Mouse (Mus musculus) c-Kit-negative CD71-positive TER-119-positive erythroid progenitor cells, embryonic 14.5 days (primary cell): Measurements from ENCODE around the gene Cacfd1.

Source experiments
- DNase-seq: peaks from one replicate; pipeline ENCODE4 v3.0.0-alpha.2; 2013; ENCODE audit warnings: low read depth, low spot score

Gene Cacfd1

GRCm38 (mm10) chr2:27026857-27027617 lies 17.3 kb downstream of the Cacfd1 start:
- DNase-seq: no peak

DNA sequence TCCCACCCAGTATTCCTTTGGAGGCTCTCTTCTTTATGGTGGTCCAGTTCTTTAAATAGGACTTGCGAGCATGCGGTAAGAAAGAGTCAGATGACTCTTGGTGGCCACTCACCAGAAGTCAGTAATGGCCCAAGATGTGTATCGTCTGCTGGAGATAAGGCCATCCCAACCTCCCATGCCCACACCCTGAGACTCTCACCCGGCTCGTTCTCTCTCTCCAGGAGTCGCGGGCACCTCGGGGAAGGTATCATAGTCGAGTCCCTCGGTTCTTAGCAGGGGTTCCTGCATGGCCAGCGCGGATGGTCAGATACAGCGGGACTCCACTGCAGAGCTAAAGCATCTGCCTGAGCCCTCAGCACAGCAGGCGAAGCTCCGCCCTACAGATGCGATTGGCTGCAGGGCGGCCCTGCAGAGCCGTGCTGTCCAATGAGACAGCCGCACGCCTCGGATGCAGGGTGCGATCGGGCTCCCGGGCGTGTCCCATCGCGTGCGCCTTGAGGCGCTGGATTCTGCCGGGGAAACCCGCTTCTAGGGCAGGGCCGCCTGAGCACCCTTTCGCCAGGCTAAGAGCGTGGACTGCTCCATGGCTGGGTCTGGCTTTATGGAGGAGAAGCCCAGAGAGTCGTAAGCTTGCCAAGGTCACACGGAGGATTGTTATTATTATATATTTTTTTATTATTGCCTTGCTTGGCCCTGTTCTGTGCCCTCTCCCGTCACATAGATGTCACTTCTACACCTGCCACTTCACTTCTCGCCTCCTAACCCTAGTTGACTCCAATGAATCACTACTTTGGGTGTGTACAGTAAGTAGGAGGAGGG lies 18.1 kb downstream of the Cacfd1 start, which contains the start of gene Slc2a6:
Gene Slc2a6, minus strand, starts transcription at position 381 of the 819 bp plus-strand sequence.
- peak; percentile 21 for DNase-seq

GRCm38 (mm10) chr2:27028437-27029015 lies 18.8 kb downstream of the Cacfd1 start:
- no peak for DNase-seq

DNA sequence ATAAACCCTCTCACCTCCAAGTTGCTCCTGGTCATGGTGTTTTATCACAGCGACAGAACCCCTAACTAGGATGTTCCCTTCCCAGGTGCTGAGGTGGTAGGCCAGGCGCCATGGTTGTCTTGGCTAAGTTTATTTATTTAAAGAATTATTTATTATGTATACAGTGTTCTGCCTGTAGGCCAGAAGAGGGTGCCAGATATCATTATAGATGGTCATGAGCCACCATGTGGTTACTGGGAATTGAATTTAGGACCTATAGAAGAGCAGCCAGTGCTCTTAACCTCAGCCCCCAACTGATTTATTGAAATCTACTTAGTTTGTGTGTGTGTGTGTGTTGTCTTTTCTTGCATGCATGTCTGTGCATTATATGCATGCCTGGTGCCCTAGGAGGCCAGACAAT lies 22.6 kb downstream of the Cacfd1 start:
- DNase-seq: no peak

GRCm38 (mm10) chr2:27036003-27036402 lies 26.3 kb downstream of the Cacfd1 start:
- DNase-seq: no peak

DNA sequence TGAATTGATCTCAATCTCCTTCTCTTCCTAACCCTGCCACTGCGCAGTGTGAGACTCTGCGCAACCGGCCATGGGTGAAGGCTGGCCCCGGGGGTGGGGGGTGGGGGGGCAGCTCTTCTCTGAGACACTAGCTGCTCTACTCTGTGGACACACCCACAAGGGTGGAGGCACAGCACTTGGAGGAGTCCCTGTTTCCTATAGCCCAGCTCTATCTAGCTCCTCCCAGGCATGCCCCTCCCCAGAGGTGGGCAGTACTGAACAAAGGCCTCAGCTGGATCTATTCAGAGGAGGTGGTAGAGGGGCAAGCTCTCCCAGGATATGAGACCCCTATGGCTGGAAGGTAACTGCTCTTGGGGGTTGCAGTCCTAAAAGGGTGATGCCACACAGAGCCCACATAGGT lies 27.3 kb downstream of the Cacfd1 start:
- DNase-seq: no peak

GRCm38 (mm10) chr2:27038596-27038995 lies 28.9 kb downstream of the Cacfd1 start:
- DNase-seq: peak; percentile 44

- no peak for DNase-seq
Observed at GRCm38 (mm10) chr2:27039286-27039685, 29.6 kb downstream of the Cacfd1 start.

GRCm38 (mm10) chr2:27042131-27042844 lies 32.6 kb downstream of the Cacfd1 start:
- no peak for DNase-seq

GRCm38 (mm10) chr2:27043461-27043860 lies 33.7 kb downstream of the Cacfd1 start:
- no peak for DNase-seq

GRCm38 (mm10) chr2:27044166-27044565 lies 34.4 kb downstream of the Cacfd1 start:
- no peak for DNase-seq

- no peak for DNase-seq
Observed at GRCm38 (mm10) chr2:27044641-27045040, 34.9 kb downstream of the Cacfd1 start.

- DNase-seq: no peak
Observed at GRCm38 (mm10) chr2:27045979-27046770, 36.4 kb downstream of the Cacfd1 start.

DNA sequence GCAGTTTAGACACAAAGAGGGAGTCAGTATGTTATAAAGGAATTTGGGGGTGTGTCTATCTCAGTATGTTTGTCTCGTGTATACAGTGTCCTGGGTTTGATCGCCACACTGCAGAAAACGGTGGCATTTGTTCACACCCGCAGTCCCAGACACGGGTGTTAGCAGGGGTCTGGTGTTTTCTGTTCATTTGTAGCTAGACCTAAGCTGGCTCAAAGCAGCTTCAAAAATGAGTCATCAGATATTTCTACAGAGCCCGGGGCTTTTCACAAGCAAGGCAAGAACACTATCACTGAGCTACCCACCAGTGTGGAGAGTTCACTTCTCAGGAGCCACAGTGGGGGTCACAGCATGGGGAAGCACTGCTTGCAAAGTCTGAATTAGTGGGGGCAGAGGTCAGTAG lies 39.7 kb downstream of the Cacfd1 start:
- no peak for DNase-seq

GRCm38 (mm10) chr2:27058251-27058650 lies 48.5 kb downstream of the Cacfd1 start:
- no peak for DNase-seq

DNA sequence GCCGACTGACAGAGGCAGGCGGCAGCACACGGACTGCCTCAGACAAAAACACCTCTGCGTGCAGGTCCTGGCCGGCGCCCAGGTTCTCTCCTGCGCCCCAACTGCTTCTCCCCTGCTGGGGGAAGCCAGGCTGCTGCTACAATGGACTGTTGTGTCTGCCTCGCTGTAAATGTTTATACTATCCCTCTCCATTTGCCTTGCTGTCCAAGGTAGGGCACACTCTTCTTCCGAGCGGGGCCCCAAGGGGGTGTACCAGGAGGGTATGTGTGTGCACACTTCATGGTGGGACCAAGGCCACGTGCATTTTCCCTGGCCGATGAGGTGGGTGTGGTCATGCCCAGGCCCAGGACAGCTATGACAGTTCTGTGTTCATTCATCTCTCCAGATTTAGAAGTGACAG lies 49.0 kb downstream of the Cacfd1 start:
- no peak for DNase-seq

DNA sequence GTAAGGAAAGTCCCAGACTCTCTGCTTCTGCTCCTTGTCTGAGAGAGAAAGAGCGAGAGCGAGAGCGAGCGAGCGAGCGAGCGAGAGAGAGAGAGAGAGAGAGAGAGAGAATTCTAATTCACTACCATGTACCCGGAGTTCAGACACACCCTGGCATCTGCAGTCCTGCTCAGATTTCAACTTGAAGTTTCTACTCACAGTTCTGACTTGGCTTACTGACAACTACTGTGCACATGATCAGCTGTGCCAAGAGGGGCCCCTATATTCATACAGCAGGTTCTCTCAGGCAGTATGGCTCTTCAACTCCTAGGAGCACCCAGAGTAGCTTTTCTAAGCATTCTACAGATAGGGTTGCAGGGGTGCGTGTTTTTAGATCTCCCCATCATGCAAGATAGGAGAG lies 49.5 kb downstream of the Cacfd1 start:
- DNase-seq: no peak

- no peak for DNase-seq
Observed at GRCm38 (mm10) chr2:27067124-27067523, 57.4 kb downstream of the Cacfd1 start.

GRCm38 (mm10) chr2:27067996-27068395 lies 58.3 kb downstream of the Cacfd1 start:
- no peak for DNase-seq

DNA sequence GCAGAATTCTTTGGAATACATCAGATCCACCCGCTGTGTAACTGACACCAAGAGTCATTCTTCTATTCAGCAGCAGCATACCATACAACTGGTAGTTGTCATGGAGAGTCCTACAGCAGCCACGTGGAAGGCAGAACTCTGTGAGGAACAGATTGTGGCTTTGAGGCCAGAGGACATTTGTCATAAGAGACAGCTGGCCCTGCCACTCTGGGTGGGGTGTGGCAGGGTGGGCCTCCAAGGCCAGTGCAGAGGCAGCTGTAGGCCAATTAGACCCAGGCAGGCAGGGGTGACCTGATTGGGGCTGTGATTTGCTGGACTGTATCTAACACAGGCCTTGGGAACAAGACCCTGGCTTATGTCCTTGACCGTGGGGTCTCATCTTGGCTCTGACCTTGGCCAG lies 59.9 kb downstream of the Cacfd1 start:
- DNase-seq: no peak

- no peak for DNase-seq
Observed at GRCm38 (mm10) chr2:27070247-27070813, 60.6 kb downstream of the Cacfd1 start.
